Mouse (Mus musculus): ENCODE measurements around the gene Tex52. TPM values are rescaled to one million over a fixed set of nuclear protein-coding genes. Genes with fewer than 3 reads are reported as not detected.
"Not testable (repeated sequence)": the region's sequence is repeated elsewhere in the genome, so short reads cannot be mapped to it uniquely, and the experiment has no call there.

Gene Tex52
- total and polyA plus RNA-seq, 2 experiments from 2014 or later: not detected

DNA sequence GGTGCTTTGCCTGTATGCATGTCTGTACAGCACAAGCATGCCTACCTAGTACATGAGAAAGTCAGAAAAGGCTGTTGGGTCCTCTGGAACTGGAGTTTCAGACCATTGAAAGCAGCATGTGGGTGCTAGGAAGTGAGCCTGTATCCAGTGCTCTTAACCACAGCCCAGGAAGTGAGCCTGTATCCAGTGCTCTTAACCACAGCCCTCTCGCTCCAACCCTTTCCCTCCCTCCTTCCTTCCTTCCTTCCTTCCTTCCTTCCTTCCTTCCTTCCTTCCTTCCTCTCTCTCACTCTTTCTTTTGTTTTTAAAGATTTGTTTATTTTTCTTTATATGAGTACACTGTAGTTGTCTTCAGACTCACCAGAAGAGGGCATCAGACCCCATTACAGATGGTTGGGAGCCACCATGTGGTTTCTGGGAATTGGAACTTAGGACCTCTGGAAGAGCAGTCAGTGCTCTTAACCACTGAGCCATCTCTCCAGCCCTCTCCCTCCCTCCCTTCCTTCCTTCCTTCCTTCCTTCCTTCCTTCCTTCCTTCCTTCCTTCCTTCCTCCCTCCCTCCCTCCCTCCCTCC is 5.4 kb downstream of the Tex52 start:
- H3K27ac ChIP-seq (ENCODE audit: low read depth); H3K9me3 ChIP-seq (replicated peaks; ENCODE audit: control insufficient read depth, low read length); H3K36me3 ChIP-seq (replicated peaks; ENCODE audit: control insufficient read depth, insufficient read depth, low read length); H3K4me3 ChIP-seq (ENCODE audit: low read depth, low read length); H3K27me3 ChIP-seq (ENCODE audit: control insufficient read depth, insufficient read depth, low read length); DNase-seq (ENCODE audit: low spot score); H3K4me2 ChIP-seq (ENCODE audit: low read depth, low read length); ATAC-seq (ENCODE audit: insufficient read depth, low read depth); H3K9ac ChIP-seq (replicated peaks; ENCODE audit: low read depth, low read length); H3K4me1 ChIP-seq (ENCODE audit: control insufficient read depth, insufficient read depth): not testable (repeated sequence)
- peak; percentile 30 for TF ChIP-seq CTCF (IDR thresholded peaks at IDR 0.05; ENCODE audit: low read depth)
- 71% methylated on average over 1 of the region's 1 CpGs for WGBS

DNA sequence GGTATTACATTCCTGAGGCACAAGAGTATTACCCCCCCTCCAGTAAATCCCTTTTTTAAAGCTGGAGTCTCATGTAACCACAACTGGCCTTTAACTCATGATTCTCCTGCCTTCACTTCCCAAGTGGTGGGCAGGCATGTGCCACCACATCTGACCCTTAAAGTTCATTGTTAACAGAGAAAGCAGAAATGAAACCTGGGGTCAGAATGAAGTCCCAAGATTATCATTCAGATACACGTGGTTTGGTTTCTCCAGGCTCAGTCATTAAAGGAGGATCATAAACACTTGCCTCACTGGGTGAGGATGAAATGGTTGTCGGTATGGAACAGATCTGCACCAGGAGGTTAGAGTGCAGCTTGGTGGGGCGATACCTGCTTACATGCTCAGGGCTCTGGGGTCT is 6.0 kb downstream of the Tex52 start:
- H3K4me1 ChIP-seq (ENCODE audit: control insufficient read depth, insufficient read depth): no peaks in the 10 kb centered on the region
- no peaks in the 10 kb centered on the region for H3K9me3 ChIP-seq (replicated peaks; ENCODE audit: control insufficient read depth, low read length)
- no peaks in the 10 kb centered on the region; the same call in 1 of the 2 replicates for H3K36me3 ChIP-seq (replicated peaks; ENCODE audit: control insufficient read depth, insufficient read depth, low read length)
- H3K4me2 ChIP-seq (ENCODE audit: low read depth, low read length): no peak overlapping the region
- H3K27ac ChIP-seq (ENCODE audit: low read depth): no peak overlapping the region
- TF ChIP-seq EP300 (IDR thresholded peaks at IDR 0.05; ENCODE audit: low read depth) (no peak), CTCF (IDR thresholded peaks at IDR 0.05; ENCODE audit: low read depth) (no peak)
- ATAC-seq (ENCODE audit: insufficient read depth, low read depth) (no peak), DNase-seq (ENCODE audit: low spot score) (no peak)
- no peak overlapping the region for H3K4me3 ChIP-seq (ENCODE audit: low read depth, low read length)
- 67% methylated on average over 3 of the region's 3 CpGs for WGBS
- no peaks in the 10 kb centered on the region for H3K27me3 ChIP-seq (ENCODE audit: control insufficient read depth, insufficient read depth, low read length)
- H3K9ac ChIP-seq (replicated peaks; ENCODE audit: low read depth, low read length): no peak overlapping the region

DNA sequence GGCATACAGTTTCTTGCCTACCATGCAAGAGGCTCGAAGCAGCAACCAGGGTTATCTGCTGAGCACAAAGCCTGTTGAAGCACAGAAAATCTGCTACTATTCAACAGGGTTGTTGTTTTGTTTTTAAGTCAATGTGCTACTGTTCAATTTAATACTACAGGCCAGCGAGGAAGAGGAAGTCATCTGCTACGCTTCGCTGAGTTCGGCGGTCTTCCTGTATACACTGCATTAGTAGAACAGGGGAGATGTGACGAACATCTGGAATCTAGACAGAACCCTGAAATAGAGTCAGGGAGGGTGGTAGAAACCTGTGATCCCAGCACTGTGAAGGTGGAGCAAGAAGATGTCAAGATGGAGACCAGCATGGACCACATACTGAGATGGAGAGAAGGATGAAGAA is 8.5 kb downstream of the Tex52 start:
- no peaks in the 10 kb centered on the region for H3K36me3 ChIP-seq (replicated peaks; ENCODE audit: control insufficient read depth, insufficient read depth, low read length)
- no peak overlapping the region for H3K9ac ChIP-seq (replicated peaks; ENCODE audit: low read depth, low read length)
- H3K27me3 ChIP-seq (ENCODE audit: control insufficient read depth, insufficient read depth, low read length): no peaks in the 10 kb centered on the region
- DNase-seq (ENCODE audit: low spot score): no peak
- no peak for ATAC-seq (ENCODE audit: insufficient read depth, low read depth)
- H3K9me3 ChIP-seq (replicated peaks; ENCODE audit: control insufficient read depth, low read length): no peaks in the 10 kb centered on the region
- H3K4me2 ChIP-seq (ENCODE audit: low read depth, low read length): no peak overlapping the region
- TF ChIP-seq EP300 (IDR thresholded peaks at IDR 0.05; ENCODE audit: low read depth) (no peak), CTCF (IDR thresholded peaks at IDR 0.05; ENCODE audit: low read depth) (no peak)
- 72% methylated on average over 7 of the region's 7 CpGs for WGBS
- no peak overlapping the region for H3K27ac ChIP-seq (ENCODE audit: low read depth)
- no peak overlapping the region for H3K4me3 ChIP-seq (ENCODE audit: low read depth, low read length)
- H3K4me1 ChIP-seq (ENCODE audit: control insufficient read depth, insufficient read depth): no peaks in the 10 kb centered on the region

DNA sequence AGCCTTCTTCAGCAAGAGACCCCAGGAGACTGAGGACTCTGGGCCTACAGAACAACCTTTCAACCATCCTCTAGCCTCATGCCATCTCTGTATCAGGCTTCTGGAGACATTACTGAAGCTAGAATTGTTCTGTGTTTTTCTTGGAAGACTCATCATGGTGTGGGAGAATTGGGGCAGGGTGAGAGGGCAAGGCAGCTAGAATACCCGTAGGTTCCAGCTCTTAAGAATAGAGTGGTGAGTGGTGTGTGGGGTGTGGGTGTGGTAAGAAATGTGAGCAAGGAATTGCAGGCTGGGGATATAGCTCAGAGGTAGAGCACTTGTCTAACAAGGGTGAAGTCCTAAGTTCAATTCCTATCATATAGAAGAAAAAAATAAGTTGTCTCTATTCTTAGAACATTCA is 9.8 kb downstream of the Tex52 start:
- no peak overlapping the region for H3K9ac ChIP-seq (replicated peaks; ENCODE audit: low read depth, low read length)

DNA sequence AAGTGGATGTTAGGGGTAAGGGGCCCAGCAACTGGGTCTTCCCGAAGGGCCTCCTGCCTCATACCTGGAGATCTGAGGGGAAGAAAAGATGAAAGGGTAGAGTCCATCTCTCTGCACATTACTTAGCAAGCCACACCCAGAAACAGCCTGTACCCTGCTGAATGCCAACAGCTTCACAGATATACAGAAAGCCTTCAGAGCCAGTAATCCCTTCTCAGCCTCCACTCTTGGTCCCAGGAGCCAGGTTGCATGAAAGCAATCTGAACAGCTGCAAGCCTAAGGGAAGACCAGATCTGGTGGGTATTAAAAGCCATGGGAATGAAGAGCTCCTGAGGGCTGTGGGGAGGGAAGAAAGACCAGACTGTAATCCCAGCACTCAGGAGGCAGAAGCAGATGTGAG is 13.9 kb downstream of the Tex52 start:
- TF ChIP-seq EP300 (IDR thresholded peaks at IDR 0.05; ENCODE audit: low read depth): no peak
- no peak for TF ChIP-seq CTCF (IDR thresholded peaks at IDR 0.05; ENCODE audit: low read depth)
- no peak for ATAC-seq (ENCODE audit: insufficient read depth, low read depth)

More for the DNA sequence above, 9.8 kb downstream of the Tex52 start:
- Histone ChIP-seq H3K4me1 (ENCODE audit: control insufficient read depth, insufficient read depth) (no peaks in the 10 kb centered on the region), H3K4me3 (ENCODE audit: low read depth, low read length) (no peak overlapping the region), H3K4me2 (ENCODE audit: low read depth, low read length) (no peak overlapping the region), H3K27ac (ENCODE audit: low read depth) (no peak overlapping the region), H3K36me3 (replicated peaks; ENCODE audit: control insufficient read depth, insufficient read depth, low read length) (no peaks in the 10 kb centered on the region), H3K9me3 (replicated peaks; ENCODE audit: control insufficient read depth, low read length) (no peaks in the 10 kb centered on the region), H3K27me3 (ENCODE audit: control insufficient read depth, insufficient read depth, low read length) (no peaks in the 10 kb centered on the region)
- TF ChIP-seq EP300 (IDR thresholded peaks at IDR 0.05; ENCODE audit: low read depth) (no peak), CTCF (IDR thresholded peaks at IDR 0.05; ENCODE audit: low read depth) (no peak)
- DNase-seq (ENCODE audit: low spot score) (no peak), ATAC-seq (ENCODE audit: insufficient read depth, low read depth) (no peak)
- WGBS: 67% methylated on average over 1 of the region's 1 CpGs

DNA sequence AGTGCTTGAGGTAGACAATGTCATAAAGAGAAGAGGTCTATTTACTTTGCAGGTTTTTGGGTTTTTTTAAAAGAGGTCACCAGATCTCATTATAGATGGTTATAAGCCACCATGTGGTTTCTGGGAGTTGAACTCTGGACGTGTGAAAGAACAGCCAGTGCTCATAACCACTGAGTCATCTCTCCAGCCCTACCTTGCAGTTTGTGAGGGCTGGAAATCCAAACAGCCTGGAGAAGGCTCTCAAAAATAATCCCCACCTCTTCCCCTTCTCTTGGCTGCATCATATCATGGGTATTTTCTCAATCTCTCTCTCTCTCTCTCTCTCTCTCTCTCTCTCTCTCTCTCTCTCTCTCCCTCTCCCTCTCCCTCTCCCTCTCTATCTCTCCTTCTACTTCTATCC is 15.4 kb downstream of the Tex52 start:
- Histone ChIP-seq H3K9me3 (replicated peaks; ENCODE audit: control insufficient read depth, low read length) (no peaks in the 10 kb centered on the region), H3K27ac (ENCODE audit: low read depth) (no peak overlapping the region), H3K27me3 (ENCODE audit: control insufficient read depth, insufficient read depth, low read length) (no peaks in the 10 kb centered on the region), H3K4me2 (ENCODE audit: low read depth, low read length) (no peak overlapping the region), H3K36me3 (replicated peaks; ENCODE audit: control insufficient read depth, insufficient read depth, low read length) (no peaks in the 10 kb centered on the region), H3K4me3 (ENCODE audit: low read depth, low read length) (no peak overlapping the region), H3K9ac (replicated peaks; ENCODE audit: low read depth, low read length) (no peak overlapping the region), H3K4me1 (ENCODE audit: control insufficient read depth, insufficient read depth) (0 out of 2 replicates have a peak, but pooled peaks cover 4% of the 10 kb centered on the region)
- WGBS: 38% methylated on average over 1 of the region's 1 CpGs
- ATAC-seq (ENCODE audit: insufficient read depth, low read depth) (no peak), DNase-seq (ENCODE audit: low spot score) (no peak)
- TF ChIP-seq CTCF (IDR thresholded peaks at IDR 0.05; ENCODE audit: low read depth) (no peak), EP300 (IDR thresholded peaks at IDR 0.05; ENCODE audit: low read depth) (no peak)

More for the DNA sequence above, 13.9 kb downstream of the Tex52 start:
- Histone ChIP-seq H3K9me3 (replicated peaks; ENCODE audit: control insufficient read depth, low read length) (no peaks in the 10 kb centered on the region), H3K9ac (replicated peaks; ENCODE audit: low read depth, low read length) (no peak overlapping the region), H3K27ac (ENCODE audit: low read depth) (no peak overlapping the region), H3K36me3 (replicated peaks; ENCODE audit: control insufficient read depth, insufficient read depth, low read length) (no peaks in the 10 kb centered on the region), H3K4me2 (ENCODE audit: low read depth, low read length) (no peak overlapping the region), H3K27me3 (ENCODE audit: control insufficient read depth, insufficient read depth, low read length) (no peaks in the 10 kb centered on the region), H3K4me1 (ENCODE audit: control insufficient read depth, insufficient read depth) (0 out of 2 replicates have a peak, but pooled peaks cover 4% of the 10 kb centered on the region), H3K4me3 (ENCODE audit: low read depth, low read length) (no peak overlapping the region)
- 79% methylated on average over 1 of the region's 1 CpGs for WGBS
- DNase-seq (ENCODE audit: low spot score): no peak

Measured in heart, postnatal 0 days (tissue).